Mouse (Mus musculus) liver, embryonic 15.5 days (tissue): ENCODE data around the gene Sp1. TPM values are rescaled to one million over a fixed set of nuclear protein-coding genes. Genes with fewer than 3 reads are reported as not detected.

Experiments used
- ATAC-seq: fragments of 200-750 bp; cut with Nextera tagmentation; 2 replicates; pipeline ENCODE4 v1.8.0; 2017; ENCODE audit warnings: moderate number of reproducible peaks, mild to moderate bottlenecking, moderate library complexity; ENCODE audit not compliant: insufficient read depth
- H3K27ac ChIP-seq: fragments of 300-500 bp; sonication (generic); replicated peaks from 2 replicates; pipeline ENCODE4 v1.5.1; 2015; ENCODE audit warnings: mild to moderate bottlenecking, inconsistent platforms
- H3K27me3 ChIP-seq: fragments of 300-500 bp; sonication (generic); 2 replicates; pipeline ENCODE4 v1.6.1; 2015; ENCODE audit warnings: mild to moderate bottlenecking, inconsistent platforms
- H3K36me3 ChIP-seq: fragments of 300-500 bp; sonication (generic); replicated peaks from 2 replicates; pipeline ENCODE4 v1.6.1; 2015; ENCODE audit warnings: moderate library complexity, mild to moderate bottlenecking, inconsistent platforms
- H3K4me1 ChIP-seq: fragments of 300-500 bp; sonication (generic); replicated peaks from 2 replicates; pipeline ENCODE4 v1.6.1; 2015; ENCODE audit warnings: inconsistent platforms
- H3K4me2 ChIP-seq: fragments of 300-500 bp; sonication (generic); 2 replicates; pipeline ENCODE4 v1.6.1; 2015; ENCODE audit warnings: moderate library complexity, mild to moderate bottlenecking, inconsistent platforms
- H3K4me3 ChIP-seq: fragments of 300-500 bp; sonication (generic); replicated peaks from 2 replicates; pipeline ENCODE4 v1.5.1; 2015; ENCODE audit warnings: mild to moderate bottlenecking, inconsistent platforms
- H3K9ac ChIP-seq: fragments of 300-500 bp; sonication (generic); 2 replicates; pipeline ENCODE4 v1.6.1; 2015; ENCODE audit warnings: moderate library complexity, mild to moderate bottlenecking, inconsistent platforms
- H3K9me3 ChIP-seq: fragments of 300-500 bp; sonication (generic); replicated peaks from 2 replicates; pipeline ENCODE4 v1.6.1; 2016; ENCODE audit warnings: inconsistent platforms
- WGBS: fragments of 180-500 bp; shearing (Covaris S2); methylation state at CpG from one replicate; pipeline ENCODE4 v1.1.7; 2015; ENCODE audit warnings: mixed read lengths; ENCODE audit not compliant: insufficient replicate concordance; 5-methylcytosine and 5-hydroxymethylcytosine counted together
- polyA plus RNA-seq: library from polyadenylated mRNA; unstranded; fragments of >200 nt; fragmentation: Nextera tagmentation; extraction: Ambion mirVana; gene quantifications from 2 replicates; pipeline ENCODE4 v1.2.1, GENCODE M21; 2015

Sp1 gene
- polyA plus RNA-seq, 1 experiment from 2014 or later = 3.5 TPM

DNA sequence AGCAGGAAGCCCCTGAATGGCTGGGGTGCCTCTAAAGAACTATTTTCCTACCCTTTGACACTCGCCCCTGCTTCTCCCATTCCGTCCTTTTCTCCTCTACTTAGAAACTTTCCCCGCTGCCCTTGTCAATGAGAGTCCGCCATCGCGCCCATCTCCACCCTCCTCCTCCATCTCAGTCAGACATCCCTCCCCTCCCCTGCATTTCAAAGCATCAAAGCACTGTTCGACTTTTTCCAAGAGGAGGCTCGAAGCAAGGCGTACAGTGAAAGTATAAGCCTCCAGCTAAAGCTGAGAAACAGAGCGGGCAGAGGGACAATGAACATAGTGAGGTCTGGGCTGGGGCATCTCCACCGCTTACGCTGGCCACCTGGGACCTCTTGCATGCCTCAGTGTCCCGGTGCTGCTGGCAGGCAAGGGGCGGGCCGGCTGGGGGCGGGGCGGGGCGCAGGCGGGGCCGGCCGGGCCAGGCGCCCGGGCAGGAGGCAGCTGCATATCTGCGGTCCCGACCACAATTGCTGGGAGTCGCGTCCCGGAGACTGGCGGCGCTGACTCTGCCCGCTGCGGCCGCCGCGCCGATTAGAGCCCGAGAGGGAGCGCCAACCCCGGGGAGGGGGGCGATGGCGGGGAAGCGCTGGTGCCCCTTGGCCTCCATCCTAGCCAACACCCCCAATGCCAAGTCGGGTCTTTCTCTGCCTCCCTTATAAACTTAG, 29.3 kb upstream of the Sp1 start:
- peak overlapping the region; percentile 94 for H3K4me2 ChIP-seq
- ATAC-seq = peak; percentile 89
- peaks cover 25% of the 10 kb centered on the region for H3K4me1 ChIP-seq
- H3K27ac ChIP-seq = peak overlapping the region; percentile 3; the same call in 1 of the 2 replicates
- H3K36me3 ChIP-seq = no peaks in the 10 kb centered on the region
- H3K9me3 ChIP-seq = no peaks in the 10 kb centered on the region
- H3K27me3 ChIP-seq = peaks cover 54% of the 10 kb centered on the region
- 1% methylated on average over 42 of the region's 43 CpGs for WGBS
- peak overlapping the region; percentile 54 for H3K9ac ChIP-seq
- H3K4me3 ChIP-seq = peak overlapping the region; percentile 64

DNA sequence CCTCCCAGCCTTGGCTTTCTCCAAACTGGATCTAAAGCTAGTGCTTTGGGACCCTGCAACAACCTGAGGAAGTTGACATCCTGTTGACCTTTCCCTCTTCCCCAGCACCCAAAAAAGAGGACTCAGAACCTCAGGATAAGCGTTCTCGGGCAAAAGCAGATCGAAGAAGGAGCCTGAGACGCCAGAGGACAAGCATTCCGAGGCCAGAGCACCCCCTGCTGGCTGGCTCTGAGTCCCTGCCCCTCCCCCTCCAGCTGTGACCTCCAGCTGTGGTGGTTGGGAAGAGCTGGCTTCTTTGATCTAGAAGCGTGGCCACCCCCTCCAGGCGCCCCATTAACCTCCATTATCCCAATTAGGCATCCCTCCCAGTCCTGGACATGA, 28.8 kb upstream of the Sp1 start:
- no peaks in the 10 kb centered on the region for H3K36me3 ChIP-seq
- peak; percentile 72 for ATAC-seq
- peaks cover 49% of the 10 kb centered on the region for H3K27me3 ChIP-seq
- H3K9me3 ChIP-seq = no peaks in the 10 kb centered on the region
- WGBS = 0% methylated on average over 7 of the region's 7 CpGs
- peaks cover 25% of the 10 kb centered on the region for H3K4me1 ChIP-seq
- H3K27ac ChIP-seq = peak overlapping the region; percentile 3; the same call in 1 of the 2 replicates
- peak overlapping the region; percentile 54 for H3K9ac ChIP-seq
- H3K4me3 ChIP-seq = peak overlapping the region; percentile 64
- H3K4me2 ChIP-seq = peak overlapping the region; percentile 94

DNA sequence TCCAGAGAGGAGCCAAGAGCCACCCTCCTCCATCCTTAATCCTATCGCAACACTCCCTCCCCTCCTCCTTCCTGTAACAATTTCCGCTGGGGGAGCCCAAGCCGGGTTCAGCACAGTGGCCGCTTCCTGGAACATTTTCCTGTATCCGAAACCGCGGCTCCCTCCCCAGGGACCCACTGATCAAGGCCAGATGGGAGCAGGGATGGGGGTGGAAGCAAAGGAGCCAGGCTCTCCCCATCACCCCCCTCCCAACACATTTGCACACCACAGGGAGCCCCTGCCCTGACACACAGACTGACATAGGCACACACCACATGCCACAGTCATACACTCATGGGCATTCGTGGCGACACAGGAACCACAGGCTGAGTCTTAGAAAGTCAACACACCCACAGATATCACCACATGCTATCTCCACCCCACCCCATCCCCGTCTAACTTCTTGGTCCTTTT, 28.1 kb upstream of the Sp1 start:
- ATAC-seq = no peak
- Histone ChIP-seq H3K27ac (no peak overlapping the region; the same call in 1 of the 2 replicates), H3K9me3 (no peaks in the 10 kb centered on the region), H3K36me3 (no peaks in the 10 kb centered on the region), H3K9ac (no peak overlapping the region), H3K4me2 (peak overlapping the region; percentile 94), H3K27me3 (peaks cover 45% of the 10 kb centered on the region), H3K4me3 (0 out of 2 replicates have a peak overlapping the region, but pooled peaks have one; percentile 64), H3K4me1 (peaks cover 25% of the 10 kb centered on the region)
- 6% methylated on average over 10 of the region's 10 CpGs for WGBS

DNA sequence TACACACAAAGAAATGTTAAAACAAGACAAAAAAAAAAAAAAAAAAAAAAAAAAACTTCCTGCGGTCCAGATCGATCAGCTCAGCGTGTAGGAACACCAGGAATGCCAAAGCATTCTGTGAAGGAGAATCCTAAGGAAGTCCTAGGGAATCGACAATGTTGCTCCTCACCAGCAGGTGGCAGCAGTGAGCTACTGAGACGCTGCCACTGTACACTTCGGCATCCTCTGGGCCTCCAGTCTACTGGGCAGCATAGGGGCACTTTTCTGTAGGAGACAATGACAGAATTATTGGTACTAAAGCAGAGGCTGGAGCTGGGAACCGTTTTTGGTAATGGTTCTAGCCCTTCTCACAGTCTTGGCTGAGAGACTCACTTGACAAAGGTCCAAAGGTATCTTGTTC, 24.4 kb upstream of the Sp1 start:
- ATAC-seq = no peak
- no peak overlapping the region for H3K4me3 ChIP-seq
- H3K4me1 ChIP-seq = peaks cover 20% of the 10 kb centered on the region
- H3K4me2 ChIP-seq = no peak overlapping the region
- H3K9me3 ChIP-seq = no peaks in the 10 kb centered on the region
- H3K36me3 ChIP-seq = no peaks in the 10 kb centered on the region
- under 1% methylated on average over 7 of the region's 7 CpGs for whole genome bisulfite sequencing
- H3K27ac ChIP-seq = no peak overlapping the region
- H3K27me3 ChIP-seq = peaks cover 17% of the 10 kb centered on the region
- H3K9ac ChIP-seq = no peak overlapping the region

DNA sequence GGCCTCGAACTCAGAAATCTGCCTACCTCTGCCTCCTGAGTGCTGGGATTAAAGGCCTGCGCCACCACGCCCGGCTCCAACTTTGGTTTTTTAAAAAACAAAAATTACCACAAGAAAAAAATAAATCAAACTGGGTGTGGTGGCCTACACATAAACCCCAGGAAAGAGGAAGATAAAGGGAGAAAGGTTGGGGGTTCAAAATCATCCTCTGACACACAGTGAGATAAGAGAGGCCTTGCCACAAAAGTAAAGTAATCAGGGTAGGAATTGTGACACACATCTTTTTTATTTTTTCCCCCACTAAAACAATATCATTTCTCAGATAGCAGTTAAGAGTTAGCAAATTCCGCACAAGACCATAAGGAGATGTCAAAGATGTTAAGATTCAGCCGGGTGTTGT, 22.3 kb upstream of the Sp1 start:
- WGBS = 48% methylated on average over 6 of the region's 6 CpGs
- Histone ChIP-seq H3K27ac (no peak overlapping the region), H3K36me3 (no peaks in the 10 kb centered on the region), H3K4me3 (no peak overlapping the region), H3K4me1 (peaks cover 8% of the 10 kb centered on the region), H3K27me3 (peaks cover 5% of the 10 kb centered on the region; the same call in 1 of the 2 replicates), H3K9ac (no peak overlapping the region), H3K4me2 (no peak overlapping the region), H3K9me3 (no peaks in the 10 kb centered on the region)
- ATAC-seq = no peak

DNA sequence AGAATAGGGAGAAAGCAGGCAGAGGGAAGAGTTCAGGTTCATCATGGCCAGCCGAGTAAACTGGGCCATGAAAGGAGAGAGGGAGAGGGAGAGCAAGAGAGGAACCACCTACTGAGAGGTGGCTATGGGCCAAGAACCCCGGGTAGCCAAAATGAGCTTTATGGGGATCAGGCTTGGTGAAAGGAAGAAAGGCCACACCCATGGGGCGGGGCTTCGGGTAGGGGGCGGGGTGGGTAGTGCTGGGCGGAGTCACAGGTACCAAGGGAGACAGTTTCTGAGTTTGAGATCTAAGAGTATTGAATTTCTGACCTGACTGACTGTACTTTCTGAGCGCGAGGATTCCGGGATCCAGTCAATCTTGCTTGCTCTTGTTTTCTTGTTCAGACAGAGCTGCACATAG, 19.3 kb upstream of the Sp1 start:
- H3K27ac ChIP-seq = no peak overlapping the region
- no peaks in the 10 kb centered on the region for H3K27me3 ChIP-seq
- H3K9me3 ChIP-seq = no peaks in the 10 kb centered on the region
- H3K4me2 ChIP-seq = no peak overlapping the region
- no peak overlapping the region for H3K4me3 ChIP-seq
- no peaks in the 10 kb centered on the region for H3K36me3 ChIP-seq
- 35% methylated on average over 9 of the region's 9 CpGs for WGBS
- H3K4me1 ChIP-seq = peaks cover 13% of the 10 kb centered on the region
- ATAC-seq = peak; percentile 12; the same call in 1 of the 2 replicates
- no peak overlapping the region for H3K9ac ChIP-seq

DNA sequence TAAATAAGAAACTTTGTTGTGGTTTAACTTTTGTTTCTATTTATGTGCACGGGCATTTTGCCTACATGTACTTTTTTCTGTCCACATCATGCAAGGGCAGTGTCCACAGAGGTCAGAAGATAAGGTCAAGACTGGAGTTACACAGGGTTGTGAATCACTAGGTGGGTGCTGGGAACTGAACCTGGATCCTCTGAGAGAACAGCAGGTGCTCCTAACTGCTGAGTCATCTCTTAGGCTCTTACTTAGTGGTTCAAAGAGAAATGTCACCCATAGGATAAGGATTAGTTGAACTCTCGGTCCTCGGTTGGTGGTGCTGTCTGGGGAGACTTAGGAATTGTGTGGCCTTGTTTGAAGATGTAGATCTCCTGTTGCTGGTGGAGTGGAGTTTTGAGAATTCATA, 17.0 kb upstream of the Sp1 start:
- WGBS = 45% methylated on average over 3 of the region's 3 CpGs
- Histone ChIP-seq H3K27me3 (no peaks in the 10 kb centered on the region), H3K4me2 (no peak overlapping the region), H3K9me3 (no peaks in the 10 kb centered on the region), H3K4me3 (no peak overlapping the region), H3K9ac (no peak overlapping the region), H3K36me3 (no peaks in the 10 kb centered on the region), H3K27ac (no peak overlapping the region), H3K4me1 (peaks cover 33% of the 10 kb centered on the region)
- ATAC-seq = no peak

DNA sequence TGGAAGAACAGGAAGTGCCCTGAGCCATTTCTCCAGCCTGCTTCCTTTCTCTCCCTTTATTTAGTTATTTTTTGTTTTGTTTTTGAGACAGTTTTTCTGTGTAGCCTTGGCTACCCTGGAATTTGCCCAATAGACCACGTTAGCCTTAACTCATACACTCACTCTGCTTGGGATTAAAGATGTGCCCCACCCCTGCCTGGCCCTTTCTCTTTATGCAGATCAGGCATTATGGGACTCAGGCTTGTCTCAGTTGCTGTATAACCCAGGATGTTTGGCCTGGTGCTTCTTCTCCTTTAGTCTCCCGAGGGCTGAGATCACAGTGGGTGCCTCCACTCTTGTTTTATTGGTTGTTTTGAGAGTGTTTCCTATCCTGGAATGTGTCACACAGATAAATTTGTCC, 13.4 kb upstream of the Sp1 start:
- no peaks in the 10 kb centered on the region for H3K9me3 ChIP-seq
- no peak overlapping the region for H3K27ac ChIP-seq
- no peak for ATAC-seq
- H3K36me3 ChIP-seq = no peaks in the 10 kb centered on the region
- peaks cover 54% of the 10 kb centered on the region for H3K4me1 ChIP-seq
- H3K27me3 ChIP-seq = no peaks in the 10 kb centered on the region
- H3K9ac ChIP-seq = no peak overlapping the region
- H3K4me3 ChIP-seq = no peak overlapping the region
- WGBS = 34% methylated on average over 2 of the region's 2 CpGs
- no peak overlapping the region for H3K4me2 ChIP-seq

DNA sequence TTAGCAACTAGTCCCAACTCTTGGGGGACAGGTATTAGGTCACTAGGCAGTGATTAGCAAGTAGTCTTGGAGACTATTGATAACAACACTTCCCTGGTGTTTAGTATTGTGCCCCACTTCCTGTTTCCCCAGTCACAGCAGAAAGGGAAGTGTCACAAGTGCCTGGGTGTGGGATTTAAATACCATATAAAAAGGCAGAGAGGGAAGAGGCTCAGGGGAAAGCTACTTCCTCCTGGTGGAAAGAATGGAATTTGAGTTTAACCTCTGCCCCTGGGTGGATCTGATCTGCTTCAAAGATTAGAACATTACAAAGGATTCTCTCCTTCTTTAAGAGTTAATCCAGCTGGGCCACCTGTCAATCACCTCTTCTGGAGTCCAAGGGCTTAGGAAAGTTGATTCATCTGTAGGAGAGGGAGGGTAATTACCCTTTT, 12.3 kb upstream of the Sp1 start:
- Histone ChIP-seq H3K4me3 (no peak overlapping the region), H3K9me3 (no peaks in the 10 kb centered on the region), H3K27me3 (no peaks in the 10 kb centered on the region), H3K27ac (peak overlapping the region; percentile 74), H3K4me1 (peaks cover 58% of the 10 kb centered on the region), H3K4me2 (no peak overlapping the region), H3K36me3 (no peaks in the 10 kb centered on the region), H3K9ac (no peak overlapping the region)
- no peak for ATAC-seq

DNA sequence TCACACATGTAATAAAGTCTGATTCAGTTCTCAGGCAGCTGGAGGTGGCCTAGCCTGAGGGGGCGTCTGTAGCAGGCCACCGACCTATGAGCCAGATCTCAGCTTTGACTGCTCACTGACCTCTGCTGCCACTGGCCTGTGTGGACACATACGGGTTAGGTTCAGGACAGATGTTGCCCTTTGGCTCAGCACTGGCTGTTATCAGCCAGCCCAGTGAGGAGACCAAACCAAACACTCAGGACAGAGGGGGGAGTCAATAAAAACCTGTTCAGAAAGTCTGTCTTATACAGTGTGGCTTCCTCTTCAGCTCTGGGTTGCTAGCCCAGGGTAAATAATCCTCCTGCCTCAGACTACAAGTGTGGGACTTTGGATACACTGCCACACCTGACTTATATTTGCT, 10.9 kb upstream of the Sp1 start:
- H3K27me3 ChIP-seq = no peaks in the 10 kb centered on the region
- no peaks in the 10 kb centered on the region for H3K9me3 ChIP-seq
- H3K9ac ChIP-seq = no peak overlapping the region
- peak; percentile 80 for ATAC-seq
- peak overlapping the region; percentile 30; the same call in 1 of the 2 replicates for H3K4me2 ChIP-seq
- 13% methylated on average over 3 of the region's 3 CpGs for WGBS
- H3K4me3 ChIP-seq = no peak overlapping the region
- H3K36me3 ChIP-seq = no peaks in the 10 kb centered on the region
- H3K4me1 ChIP-seq = peaks cover 66% of the 10 kb centered on the region
- H3K27ac ChIP-seq = peak overlapping the region; percentile 74

DNA sequence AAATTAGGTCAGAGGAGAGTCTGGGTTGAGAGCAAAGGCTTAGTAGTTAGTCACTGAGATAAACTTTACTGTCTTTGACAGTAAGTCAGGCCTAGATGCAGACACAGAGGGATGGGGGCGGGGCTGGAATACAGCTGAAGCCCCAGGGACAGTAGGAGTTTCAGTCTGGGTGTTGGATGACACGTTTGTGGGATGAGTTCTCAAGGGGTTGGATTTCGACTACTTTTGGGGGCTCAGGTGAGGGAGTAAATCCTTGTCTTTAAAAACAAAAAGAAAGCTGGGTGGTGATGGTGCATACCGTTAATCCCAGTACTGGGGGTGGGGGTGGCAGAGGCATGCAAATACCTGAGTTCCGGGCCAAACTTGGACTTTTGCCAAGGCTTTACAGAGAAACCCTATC, 7.3 kb upstream of the Sp1 start:
- ATAC-seq = no peak
- Histone ChIP-seq H3K27me3 (no peaks in the 10 kb centered on the region), H3K4me2 (peak overlapping the region; percentile 93), H3K27ac (peak overlapping the region; percentile 92), H3K4me1 (peaks cover 77% of the 10 kb centered on the region), H3K4me3 (peak overlapping the region; percentile 67), H3K9me3 (no peaks in the 10 kb centered on the region), H3K9ac (no peak overlapping the region), H3K36me3 (no peaks in the 10 kb centered on the region)
- WGBS = 49% methylated on average over 5 of the region's 5 CpGs
